Mouse (Mus musculus) c-Kit-positive CD71-positive TER-119-negative erythroid progenitor cells, embryonic 14.5 days (primary cell): ENCODE data around the gene Sgce.
"Not testable (repeated sequence)": the region's sequence is repeated elsewhere in the genome, so short reads cannot be mapped to it uniquely, and the experiment has no call there.

Source experiments
- DNase-seq: peaks from one replicate; pipeline ENCODE4 v3.0.0-alpha.2; 2013; ENCODE audit warnings: low read depth

Gene Sgce

DNA sequence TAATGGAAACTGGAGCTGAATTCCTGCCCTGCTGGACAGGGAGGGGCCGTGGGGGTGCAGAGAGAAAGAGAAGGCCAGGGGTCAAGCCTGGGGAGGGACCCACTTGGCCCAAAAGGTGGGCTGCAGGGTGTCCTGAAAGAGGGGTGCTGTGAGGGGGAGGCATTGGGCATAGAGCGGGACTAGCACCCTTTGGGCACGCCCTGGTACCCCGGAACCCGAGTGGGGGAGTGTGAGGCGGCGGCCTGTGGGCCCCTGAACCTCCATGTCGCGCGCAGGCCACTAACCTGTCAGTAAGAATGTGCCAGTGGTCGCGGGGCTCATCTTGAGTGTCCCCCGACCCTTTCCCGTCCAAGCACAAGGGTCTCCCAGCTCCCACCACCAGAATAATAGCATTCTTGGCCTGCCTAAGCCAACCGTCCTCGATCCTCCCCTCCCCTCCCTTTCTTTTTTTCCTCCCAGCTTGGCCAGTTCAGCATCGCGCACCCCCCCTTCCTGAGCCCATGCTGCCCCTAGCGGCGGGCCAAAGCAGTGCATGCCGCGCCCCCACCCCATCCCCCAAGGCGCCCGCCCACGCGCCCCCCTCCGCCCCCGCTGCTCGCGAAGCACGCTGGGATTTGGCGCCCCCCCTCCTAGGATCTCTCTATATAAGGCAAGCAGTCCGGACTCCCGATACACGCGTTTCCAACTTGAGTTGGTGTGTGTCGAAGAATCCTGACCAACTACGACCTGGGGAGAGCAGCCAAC, at the start of gene Sgce, which contains the start of gene Peg10:
TSS of gene Sgce (minus strand) at position 512 of the 744 bp plus-strand sequence.
TSS of gene Peg10 (plus strand) at position 611 of the 744 bp plus-strand sequence.
- DNase-seq: no peak

DNA sequence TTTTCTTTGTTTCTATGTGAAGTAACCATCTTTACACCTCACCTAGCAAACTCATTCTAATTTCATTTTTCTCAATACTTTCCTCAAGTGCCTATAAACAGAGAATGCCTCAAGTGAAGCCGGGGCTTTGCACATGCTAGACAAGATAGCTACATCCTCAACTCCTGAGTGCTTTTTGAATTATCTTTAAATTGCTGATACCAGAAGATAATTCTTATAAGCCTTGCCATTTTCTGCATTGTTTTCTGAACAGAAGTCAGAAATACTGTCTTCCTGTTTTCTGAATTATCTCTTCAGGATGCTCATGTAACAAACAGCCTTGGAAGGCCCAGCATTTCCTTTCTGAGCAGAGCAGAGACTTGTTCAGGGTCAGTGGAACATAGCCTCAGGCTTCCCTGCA, 49.3 kb upstream of the Sgce start:
- no peak for DNase-seq

DNA sequence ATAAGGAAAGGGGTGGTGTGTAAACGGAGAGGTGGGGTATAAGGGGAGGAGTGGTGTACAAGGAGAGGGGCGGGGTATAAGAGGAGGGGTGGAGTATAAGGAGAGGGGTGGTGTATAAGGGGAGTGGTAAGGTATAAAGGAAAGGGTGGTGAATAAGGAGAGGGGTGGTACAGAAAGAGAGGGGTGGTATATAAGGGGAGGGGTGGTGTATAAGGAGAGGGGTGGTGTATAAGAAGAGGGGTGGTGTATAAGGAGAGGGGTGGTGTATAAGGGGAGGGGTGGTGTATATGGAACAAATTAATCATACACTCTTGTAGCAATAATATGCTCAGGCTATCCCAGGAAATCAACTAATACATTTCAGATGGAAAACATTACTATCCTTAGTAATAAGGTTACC, 15.2 kb upstream of the Sgce start:
- no peak for DNase-seq

DNA sequence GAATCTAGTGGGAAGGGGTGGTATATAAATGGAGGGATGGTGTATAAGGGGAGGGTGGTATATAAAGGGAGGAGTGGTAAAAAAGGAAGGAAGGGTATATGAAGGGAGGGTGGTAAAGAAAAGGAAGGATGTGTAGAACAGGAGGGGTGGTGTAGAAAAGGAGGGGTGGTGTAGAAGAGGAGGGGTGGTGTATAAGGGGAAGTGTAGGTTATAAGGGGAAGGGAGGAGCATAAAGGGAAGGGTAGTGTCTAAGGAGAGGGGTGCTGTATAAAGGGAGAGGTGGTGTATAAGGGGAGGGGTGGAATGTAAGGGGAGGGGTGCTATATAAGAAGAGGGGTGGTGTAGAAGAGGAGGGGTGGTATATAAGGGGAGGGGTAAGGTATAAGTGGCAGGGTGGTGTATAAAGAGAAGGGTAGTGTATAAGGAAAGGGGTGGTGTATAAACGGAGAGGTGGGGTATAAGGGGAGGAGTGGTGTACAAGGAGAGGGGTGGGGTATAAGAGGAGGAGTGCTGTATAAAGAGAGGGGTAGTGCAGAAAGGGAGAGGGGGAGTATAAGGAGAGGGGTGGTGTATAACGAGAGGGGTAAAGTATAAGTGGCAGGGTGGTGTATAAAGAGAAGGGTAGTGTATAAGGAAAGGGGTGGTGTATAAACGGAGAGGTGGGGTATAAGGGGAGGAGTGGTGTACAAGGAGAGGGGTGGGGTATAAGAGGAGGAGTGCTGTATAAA, 14.6 kb upstream of the Sgce start:
- DNase-seq: not testable (repeated sequence)

- DNase-seq: no peak
These were observed 7.9 kb upstream of the Sgce start for GRCm38 (mm10) chr6:4754886-4755285.

- DNase-seq: no peak
These were observed 7.3 kb upstream of the Sgce start for GRCm38 (mm10) chr6:4754286-4754685.

- no peak for DNase-seq
These were observed 4.3 kb upstream of the Sgce start for GRCm38 (mm10) chr6:4751355-4751754.

GRCm38 (mm10) chr6:4749091-4749490, 2.1 kb upstream of the Sgce start:
- peak; percentile 77 for DNase-seq

DNA sequence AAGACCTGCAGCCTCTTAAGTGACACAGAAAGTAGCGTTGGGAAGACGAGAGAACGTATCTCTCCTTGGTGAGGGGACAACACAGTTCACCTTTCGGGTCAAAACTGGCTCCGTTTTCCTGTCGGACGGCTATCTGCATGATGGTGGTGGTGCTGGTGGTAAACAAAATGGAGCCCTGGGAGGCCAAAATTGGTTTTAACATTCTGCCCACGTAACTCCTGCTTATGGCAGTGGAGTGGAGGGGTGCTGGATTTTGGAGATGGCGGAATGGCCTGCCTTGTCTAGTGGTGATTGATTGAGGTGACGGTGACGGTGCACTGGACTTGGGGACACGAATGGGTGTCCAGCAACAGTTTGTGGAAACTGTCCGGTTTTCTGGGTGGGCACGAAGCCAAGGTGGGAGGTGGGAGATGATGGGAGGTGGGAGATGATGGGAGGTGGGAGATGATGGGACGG, 1.5 kb upstream of the Sgce start:
- no peak for DNase-seq

DNA sequence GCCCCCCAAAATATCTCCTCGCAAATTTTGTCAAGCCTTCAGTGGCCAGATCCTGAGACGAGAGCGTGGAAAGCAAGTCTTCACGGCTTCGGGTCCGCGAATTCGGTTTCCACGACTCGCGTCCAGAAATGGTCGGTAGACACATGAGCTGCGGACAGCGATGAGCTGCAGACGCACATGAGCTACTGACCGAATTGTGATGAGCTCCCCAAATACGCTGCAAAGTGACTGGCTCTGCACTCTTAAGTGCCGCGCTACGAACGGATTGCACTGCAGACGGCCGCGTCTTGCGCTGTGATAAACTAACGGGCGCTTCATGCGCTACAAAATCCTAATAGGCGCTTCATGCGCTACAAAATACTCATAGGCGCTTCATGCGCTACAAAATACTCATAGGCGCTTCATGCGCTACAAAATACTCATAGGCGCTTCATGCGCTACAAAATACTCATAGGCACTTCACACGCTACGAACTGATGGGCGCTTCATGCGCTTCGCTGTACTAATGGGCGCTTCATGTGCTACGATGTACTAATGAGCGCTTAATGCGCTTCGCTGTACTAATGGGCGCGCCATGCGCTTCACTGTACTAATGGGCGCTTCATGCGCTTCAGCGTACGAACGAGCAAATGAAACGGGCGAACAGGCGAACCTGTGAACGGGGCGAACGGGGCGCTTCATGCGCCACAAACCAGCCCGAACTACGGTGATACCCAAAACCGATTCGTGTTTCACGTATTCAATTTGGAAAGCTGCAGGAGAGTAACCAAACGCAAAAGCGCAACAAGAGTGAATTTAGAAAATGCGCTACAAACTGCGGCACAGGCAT, 884 bp upstream of the Sgce start:
- DNase-seq: peak; percentile 54

GRCm38 (mm10) chr6:4746036-4746695, 841 bp downstream of the Sgce start:
- no peak for DNase-seq

- no peak for DNase-seq
These were observed 6.5 kb downstream of the Sgce start for GRCm38 (mm10) chr6:4740511-4740910.

GRCm38 (mm10) chr6:4739522-4740355, 7.3 kb downstream of the Sgce start:
- DNase-seq: no peak

- no peak for DNase-seq
These were observed 8.3 kb downstream of the Sgce start for GRCm38 (mm10) chr6:4738717-4739116.

DNA sequence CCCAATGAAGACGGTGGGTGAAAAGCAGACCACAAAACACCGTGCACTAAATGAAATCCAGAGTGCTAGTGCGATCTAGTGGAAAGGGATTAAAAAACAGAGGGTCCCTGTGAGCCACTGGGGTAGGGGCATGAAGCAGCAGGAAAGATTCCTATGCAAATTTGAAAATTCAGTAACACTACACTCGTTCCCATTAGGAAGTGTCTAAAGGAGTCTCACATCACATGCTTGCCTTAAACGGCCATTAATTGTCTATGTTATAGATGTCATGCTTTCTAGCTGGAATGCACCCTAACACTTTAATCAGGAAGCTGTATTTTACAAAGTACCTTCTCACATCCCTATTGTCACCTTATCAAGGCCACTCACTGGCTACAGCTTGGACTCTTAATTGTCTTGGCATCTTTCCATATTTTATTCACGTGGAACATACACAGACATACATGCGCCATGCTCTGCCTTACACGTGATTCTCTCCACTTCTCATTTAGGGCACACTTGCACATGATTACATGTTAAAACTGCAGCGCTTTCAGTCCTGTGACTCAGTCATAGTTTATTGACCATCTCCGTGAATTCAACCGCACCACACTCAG, 8.9 kb downstream of the Sgce start:
- no peak for DNase-seq

DNA sequence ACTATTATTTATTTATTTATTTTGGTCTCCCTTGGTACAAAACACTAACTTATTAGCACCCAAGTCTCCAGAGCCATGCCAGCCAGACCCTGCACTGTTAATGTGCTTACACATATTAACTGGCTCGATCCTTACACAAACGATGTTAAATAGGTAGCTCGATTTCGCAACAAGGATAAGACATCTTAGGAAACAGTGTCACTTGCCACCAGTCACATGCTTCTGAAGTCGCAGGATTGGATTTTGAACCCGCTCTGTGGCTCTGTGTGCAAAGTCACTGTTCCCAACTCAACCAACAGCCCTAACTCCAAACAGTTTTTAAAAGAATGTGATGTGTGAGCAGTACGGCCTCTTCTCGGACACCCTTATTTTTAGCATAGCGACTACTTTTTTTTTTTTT, 10.6 kb downstream of the Sgce start:
- no peak for DNase-seq

GRCm38 (mm10) chr6:4733208-4733607, 13.8 kb downstream of the Sgce start:
- no peak for DNase-seq

- DNase-seq: no peak
These were observed 15.3 kb downstream of the Sgce start for GRCm38 (mm10) chr6:4731675-4732074.

DNA sequence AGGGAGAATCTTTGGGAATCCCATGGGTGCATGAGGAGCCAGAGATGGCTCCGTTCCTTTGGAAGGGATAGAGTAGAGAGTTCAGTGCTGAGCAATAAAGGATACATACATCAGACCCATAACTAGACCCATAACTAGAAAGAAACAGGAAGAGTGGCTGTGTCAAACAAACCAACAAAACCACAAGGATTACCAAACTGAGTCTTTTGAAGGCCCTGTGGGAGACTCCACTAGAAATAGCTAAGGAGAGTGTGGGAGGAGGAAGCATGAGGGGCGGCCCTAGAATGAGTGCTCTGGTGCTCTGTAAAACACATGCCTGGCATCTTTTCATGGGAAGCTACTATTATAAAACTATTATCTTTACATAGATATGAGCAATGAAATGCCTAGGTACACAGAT, 18.7 kb downstream of the Sgce start:
- no peak for DNase-seq

- DNase-seq: no peak
These were observed 22.8 kb downstream of the Sgce start for GRCm38 (mm10) chr6:4723998-4724757.
